Mouse (Mus musculus): ENCODE data around the gene Olfr8. TPM values are rescaled to one million over a fixed set of nuclear protein-coding genes. Genes with fewer than 3 reads are reported as not detected.
"Not testable (repeated sequence)": the region's sequence is repeated elsewhere in the genome, so short reads cannot be mapped to it uniquely, and the experiment has no call there.

Gene Olfr8
- total RNA-seq (2021): not detected

DNA sequence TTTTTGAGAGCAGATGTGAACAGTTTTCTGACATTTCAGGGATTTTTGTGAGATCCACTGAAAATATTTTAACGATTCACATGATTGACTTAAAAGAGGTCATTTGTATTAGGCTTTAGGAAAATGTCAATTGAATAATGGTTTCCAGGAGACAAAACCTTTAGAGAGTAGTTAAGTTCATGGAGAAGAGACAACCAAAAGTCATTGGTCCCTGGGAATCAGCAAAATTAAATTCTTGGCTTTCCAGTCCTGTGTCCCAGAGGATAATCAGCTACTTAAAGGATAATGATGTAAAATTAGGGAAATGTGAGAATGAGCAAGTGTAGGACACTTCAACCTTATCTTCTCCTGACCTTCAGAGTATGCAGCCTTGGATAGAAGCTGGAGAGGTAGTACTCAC is at the start of gene Olfr8:
TSS of gene Olfr8 (plus strand) at position 301 of the 400 bp plus-strand sequence.
- intact Hi-C loops (cut with DNase I); DNase-seq: not testable (repeated sequence)

DNA sequence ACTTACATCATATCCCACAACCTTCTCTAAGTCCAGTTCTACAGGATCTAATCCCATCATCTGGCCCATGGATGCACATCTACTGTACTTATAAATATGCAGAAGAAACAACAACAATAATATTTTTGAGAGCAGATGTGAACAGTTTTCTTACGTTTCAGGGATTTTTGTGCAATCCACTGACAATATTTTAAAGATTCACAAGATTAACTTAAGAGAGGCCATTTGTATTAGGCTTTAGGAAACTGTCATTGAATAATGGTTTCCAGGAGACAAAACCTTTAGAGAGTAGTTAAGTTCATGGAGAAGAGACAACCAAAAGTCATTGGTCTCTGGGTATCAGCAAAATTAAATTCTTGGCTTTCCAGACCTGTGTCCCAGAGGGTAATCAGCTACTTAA is 37.6 kb upstream of the Olfr8 start, which contains the start of gene Olfr1354:
TSS of gene Olfr1354 (plus strand) at position 301 of the 400 bp plus-strand sequence.
- intact Hi-C loops (cut with DNase I); DNase-seq: not testable (repeated sequence)

- DNase-seq; intact Hi-C loops (cut with DNase I): not testable (repeated sequence)
These were observed 12.6 kb downstream of the Olfr8 start, which contains the start of gene Olfr1353 for GRCm38 (mm10) chr10:78963009-78963408. Gene Olfr1353 (plus strand): TSS chr10:78963309.

DNA sequence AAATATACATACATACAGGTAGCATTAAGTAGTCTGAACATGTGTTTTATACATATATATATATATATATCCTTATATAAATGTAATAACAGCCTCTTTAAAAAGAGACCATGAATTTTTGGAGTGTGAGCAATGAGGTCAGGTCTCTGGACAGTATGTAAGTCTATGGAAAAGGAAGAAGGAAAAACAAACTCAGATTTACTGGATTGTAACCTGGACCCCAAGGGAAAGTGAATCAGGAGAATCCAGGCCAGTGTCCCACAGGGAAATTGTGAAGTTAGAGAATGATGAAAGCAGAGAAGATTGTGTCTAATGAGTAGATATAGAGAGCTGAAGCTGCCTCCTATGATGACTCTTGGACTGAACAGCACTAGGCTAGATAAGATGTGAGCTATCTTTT is 30.3 kb downstream of the Olfr8 start, which contains the start of gene Olfr1352:
TSS of gene Olfr1352 (plus strand) at position 301 of the 400 bp plus-strand sequence.
- no peak for DNase-seq
- intact Hi-C loops (cut with DNase I): no loop called here

Other genes starting within 250 kb of the Olfr8 start
- not detected for gene Casp14, start 232.3 kb upstream of the Olfr8 start, total RNA-seq (2021)
- not detected for gene Ccdc105, start 197.6 kb upstream of the Olfr8 start, total RNA-seq (2021)
- gene Slc1a6, start 170.1 kb upstream of the Olfr8 start, total RNA-seq (2021): under 1 TPM in 1 of 2 experiments, not detected in 1; 0.34 TPM
- gene Olfr1356, start 98.5 kb upstream of the Olfr8 start, total RNA-seq (2021): not detected
- gene Olfr1355, start 75.1 kb upstream of the Olfr8 start, total RNA-seq (2021): not detected
- gene Olfr1354, start 37.5 kb upstream of the Olfr8 start, total RNA-seq (2021): not detected
- not detected for gene Olfr1353, start 12.7 kb downstream of the Olfr8 start, total RNA-seq (2021)
- gene Olfr1352, start 30.4 kb downstream of the Olfr8 start, total RNA-seq (2021): not detected
- not detected for gene Olfr1351, start 61.8 kb downstream of the Olfr8 start, total RNA-seq (2021)
- gene Olfr57, start 78.1 kb downstream of the Olfr8 start, total RNA-seq (2021): not detected
- 10 to 100 TPM; 15.3 to 18.8 TPM for gene 2610008E11Rik, start 147.0 kb downstream of the Olfr8 start, total RNA-seq (2021)
- not detected for gene Vmn2r80, start 198.1 kb downstream of the Olfr8 start, total RNA-seq (2021)

Measured in heart, postnatal 10 days (tissue).